Mouse (Mus musculus) B cell, adult 62 days (primary cell): ENCODE data around the gene Stub1. TPM values are rescaled to one million over a fixed set of nuclear protein-coding genes. Genes with fewer than 3 reads are reported as not detected.

Experiments
- total RNA-seq: library from RNA; stranded (reverse); gene quantifications from 4 replicates; pipeline ENCODE4 v1.2.4, GENCODE M21; 2023

The Stub1 gene
- 54.6 to 61.8 TPM (median 59.7 TPM) in 4 replicates for total RNA-seq

DNA sequence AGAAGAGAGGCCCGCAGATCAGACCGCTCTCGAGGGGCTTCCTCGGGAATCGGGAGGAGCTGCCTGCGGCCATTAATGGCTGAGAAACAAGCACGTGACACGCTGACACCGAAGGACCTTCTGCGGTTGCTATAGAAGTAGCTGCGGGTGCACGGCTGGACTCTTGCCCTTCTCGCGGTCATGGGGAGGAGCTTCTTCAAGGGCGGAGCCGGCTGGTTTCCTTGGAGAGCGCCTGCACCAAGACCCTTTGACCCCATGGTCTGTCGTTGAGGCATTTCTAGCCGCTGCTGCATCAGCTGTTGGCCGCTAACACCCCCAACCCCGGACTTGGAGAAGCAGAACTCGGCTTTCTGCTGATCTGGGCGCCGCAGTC is at the start of gene Stub1:
Gene Stub1, minus strand, starts transcription at position 114 of the 373 bp plus-strand sequence.

DNA sequence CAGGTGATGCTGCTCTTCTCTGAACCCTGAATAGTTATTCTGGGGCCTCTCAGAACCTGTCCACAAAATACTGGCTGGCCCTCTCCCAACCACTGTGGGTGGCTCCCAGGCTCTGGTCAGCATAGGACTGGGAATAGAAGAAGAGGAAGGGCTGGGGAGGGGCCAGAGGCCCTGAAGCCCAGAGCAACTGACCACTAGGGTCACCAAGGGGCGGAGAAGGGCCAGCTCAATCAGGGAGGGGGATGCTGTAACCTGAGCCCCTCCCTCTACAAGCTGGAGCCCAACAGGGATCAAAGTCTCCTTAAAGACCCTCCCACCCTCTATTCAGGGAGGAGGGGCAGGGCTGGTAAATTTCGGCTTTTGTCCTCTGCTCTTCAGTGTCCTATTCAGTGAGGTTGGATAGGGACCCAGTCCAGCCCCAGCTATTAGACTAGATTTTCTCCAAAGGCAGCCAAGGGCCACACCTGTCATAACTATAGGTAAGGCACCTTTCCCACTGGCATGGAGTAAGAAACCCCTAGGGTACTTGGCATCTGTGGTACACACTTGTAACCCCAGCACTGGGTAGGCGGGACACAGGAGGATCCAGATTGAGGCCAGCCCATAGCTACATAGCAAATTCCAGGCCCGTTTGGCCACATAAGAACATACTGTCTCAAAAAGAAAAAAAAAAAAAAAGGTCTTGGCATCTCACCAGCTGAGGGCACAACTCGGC is 47.1 kb upstream of the Stub1 start, which contains the start of gene Wfikkn1:
Gene Wfikkn1, minus strand, starts transcription at position 663 of the 715 bp plus-strand sequence.

DNA sequence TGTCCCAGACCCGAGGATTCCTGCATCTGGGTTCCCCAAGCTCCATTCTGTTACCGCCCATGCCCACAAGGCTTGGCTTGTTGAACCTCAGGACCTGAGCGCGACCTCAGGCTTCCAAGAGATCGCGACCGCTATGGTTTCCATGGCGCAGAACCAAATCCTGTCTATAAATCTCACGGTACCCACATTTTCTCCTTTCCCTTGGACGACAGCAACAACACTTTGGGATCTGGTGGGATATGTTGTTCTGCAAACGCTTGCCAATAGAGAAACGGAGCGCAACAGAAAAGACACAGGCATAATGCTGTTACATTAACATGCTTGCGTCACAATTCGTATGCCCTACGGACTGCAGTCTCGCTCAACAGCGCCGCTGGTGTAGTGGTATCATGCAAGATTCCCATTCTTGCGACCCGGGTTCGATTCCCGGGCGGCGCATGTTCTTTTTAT is 41.5 kb upstream of the Stub1 start, which contains the start of gene Mettl26:
Gene Mettl26, plus strand, starts transcription at position 354 of the 450 bp plus-strand sequence.

DNA sequence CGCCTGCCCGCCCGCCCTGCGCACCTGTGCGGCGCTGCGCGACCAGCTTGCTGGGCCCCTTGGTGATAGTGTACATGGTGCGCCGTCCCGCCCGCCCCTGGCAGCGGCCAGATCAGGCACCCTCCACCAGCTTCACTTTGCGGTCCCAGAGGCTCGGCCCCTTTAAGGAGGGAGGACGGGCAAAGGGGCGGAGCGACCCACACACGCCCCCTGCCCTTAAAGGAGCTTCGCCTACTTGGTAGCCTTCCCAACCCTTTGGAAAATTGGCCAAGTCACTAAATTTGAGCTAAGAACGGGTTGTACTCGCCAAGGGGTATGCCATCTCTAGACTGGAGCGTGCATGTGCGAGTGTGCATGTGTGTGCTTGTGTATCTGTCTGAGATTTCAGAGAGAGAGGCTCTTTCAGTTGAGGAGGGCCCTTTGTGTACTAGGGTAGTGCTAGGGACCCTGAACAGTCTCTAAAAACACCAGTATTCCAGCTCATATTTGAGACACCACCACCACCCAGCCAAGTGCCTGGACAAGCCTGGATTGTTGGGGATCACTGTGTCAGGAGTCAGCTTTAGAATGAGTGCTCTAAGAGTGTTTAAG is 35.5 kb upstream of the Stub1 start, which contains the start of gene Mcrip2:
Gene Mcrip2, minus strand, starts transcription at position 164 of the 591 bp plus-strand sequence.

DNA sequence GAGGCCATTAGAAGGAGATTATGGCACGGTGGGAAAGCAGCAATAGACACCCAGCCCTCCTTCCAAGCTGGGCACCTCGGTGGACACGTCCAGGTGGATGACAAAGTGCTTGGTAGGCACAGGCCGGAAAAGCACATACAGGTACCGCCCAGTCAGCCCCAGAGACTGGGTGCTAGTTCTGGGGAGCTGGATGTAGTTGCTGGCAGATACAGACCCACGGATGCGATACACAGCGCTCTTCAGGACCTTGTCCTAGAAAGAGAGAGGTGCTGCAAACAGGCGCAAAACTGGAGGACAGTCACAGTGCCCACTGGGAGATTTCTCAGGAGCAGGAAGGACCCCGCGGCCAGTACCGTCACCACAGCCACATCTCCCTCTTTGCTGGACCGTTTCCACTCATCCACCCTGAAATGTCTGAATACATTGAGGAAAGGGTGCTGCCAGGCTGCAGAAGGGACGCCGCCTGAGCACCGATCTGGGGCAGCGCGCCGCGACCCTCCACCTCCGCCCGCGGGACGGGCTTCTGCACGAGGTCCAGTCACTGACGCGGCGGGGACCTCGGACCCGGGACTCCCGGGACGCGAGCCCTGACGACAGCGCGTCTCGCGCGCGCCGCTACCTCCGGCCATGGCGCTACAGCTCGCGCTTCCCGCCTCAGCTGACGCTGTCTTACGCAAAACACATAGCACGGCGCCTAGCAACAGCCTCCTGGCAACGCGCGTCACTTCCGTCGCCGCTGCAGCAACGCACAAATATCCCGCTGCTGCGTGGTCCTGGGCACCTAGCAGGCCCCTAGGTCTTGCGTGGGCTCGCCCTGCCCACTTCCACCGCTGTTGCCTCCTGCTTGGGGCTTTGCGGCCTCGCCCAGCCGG is 27.9 kb upstream of the Stub1 start, which contains the start of gene Wdr90:
Gene Wdr90, minus strand, starts transcription at position 670 of the 872 bp plus-strand sequence.

DNA sequence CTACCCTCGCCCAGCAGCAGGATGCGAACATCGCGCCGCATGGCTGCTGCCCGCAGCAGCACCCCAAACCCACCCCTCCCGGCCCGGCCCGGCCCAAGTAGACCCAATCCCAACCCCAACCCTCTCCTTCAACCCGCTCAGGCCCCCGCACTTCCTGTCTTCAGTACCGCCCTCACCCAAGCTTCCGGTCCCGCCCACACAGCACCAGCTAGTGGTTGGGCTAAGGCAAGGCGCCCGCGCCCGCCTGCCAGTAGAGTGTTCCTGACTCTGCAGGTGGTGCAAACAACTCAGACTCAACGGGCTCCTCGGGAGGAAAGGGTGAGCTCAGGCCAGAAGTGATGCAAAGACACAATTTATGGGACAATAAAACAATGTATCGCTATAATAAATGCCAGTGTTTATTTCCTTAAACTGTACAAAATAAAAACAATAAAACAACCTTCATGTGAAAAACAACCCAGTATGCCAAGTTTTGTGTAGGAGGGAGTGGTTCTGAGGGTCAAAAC is 11.2 kb upstream of the Stub1 start, which contains the start of gene Rhot2:
Gene Rhot2, minus strand, starts transcription at position 456 of the 506 bp plus-strand sequence.

DNA sequence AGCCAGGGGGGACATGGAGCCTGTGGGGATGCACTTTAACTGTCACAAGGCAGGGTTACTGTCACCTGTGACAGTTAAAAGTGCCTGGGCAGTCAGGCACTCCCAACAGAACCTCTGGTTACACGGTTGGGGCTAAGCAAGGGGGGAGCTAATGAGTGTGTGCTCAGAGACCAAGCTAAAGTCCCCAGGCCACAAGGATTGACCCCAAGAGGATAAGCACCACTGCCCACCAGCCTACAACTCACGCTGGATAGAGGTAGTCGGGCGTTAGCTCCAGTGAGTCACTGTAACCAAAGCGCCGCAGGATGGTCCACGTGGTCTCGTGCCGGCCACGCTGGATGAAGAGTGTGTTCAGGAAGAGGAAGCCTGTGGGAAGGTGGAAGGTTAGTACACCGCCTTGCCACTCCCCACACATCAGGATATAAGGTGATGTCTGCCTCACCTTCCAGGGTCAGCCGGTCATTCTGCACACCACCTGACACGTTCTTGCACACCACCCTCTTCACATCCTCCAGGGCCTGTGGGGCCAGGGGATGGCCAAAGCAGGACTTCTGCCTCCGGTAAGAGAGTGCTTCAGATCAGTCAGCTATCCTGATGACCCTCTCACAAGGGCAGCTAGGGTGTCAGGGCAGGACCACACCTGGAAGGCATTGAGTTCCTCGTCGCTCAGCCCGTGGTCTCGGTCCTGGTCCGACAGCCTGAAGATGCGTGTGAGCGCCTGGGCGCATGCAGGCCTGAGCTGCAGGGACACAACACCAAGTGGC is 8.1 kb upstream of the Stub1 start, which contains the start of gene Gm20683:
Gene Gm20683, minus strand, starts transcription at position 647 of the 764 bp plus-strand sequence.

DNA sequence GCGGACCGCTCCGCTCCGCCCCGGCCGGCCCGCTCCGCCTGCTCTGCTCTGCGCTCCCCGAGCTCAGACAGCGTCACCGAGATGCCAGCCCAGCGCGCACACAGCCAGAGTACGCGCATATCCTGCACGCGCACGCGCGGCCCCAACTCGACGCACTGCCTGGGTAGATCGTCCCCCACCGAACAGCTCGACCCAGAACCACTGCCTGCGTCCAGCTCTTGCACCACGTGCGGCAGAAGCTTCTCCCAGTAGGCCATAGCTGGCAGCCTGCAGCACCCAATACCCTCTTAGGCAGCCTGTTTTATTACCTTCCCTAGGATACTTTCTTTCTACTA is 3.8 kb upstream of the Stub1 start, which contains the start of gene Rhbdl1:
Gene Rhbdl1, minus strand, starts transcription at position 220 of the 335 bp plus-strand sequence.

DNA sequence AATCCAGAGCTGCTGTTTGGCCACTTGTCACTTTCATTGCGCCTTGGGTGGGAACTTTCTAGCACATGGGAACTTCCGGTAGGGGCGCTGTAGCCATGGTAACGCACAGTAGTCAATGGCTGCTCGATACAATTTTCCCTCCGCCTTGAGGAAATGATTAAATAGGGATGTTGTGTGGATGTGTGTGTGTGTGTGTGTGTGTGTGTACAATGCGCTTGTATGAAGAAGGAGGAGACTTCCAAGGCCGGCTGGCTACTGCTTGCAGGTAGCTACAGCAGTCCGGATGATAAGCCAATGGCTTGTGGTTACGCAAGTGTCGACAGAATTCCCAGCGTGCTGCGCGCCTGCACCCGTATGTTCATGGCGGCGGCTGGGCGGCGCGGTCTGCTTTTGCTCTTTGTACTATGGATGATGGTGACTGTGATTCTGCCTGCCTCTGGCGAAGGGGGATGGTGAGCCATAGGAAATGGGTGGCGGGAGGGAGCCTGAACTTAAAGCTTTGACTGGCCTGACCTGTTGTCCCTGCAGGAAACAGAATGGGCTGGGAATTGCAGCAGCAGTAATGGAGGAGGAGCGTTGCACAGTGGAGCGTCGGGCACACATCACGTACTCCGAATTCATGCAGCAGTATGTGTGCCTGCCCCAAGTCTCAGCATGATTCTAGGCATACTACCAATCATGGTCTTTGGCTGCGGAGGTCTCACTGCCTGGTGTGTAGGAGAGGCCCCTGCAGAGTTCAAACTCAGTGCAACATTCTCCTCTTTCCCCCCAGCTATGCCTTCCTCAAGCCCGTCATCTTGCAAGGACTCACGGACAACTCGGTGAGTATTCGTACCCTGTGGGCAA is 4.3 kb downstream of the Stub1 start, which contains the start of gene Jmjd8:
Gene Jmjd8, plus strand, starts transcription at position 156 of the 846 bp plus-strand sequence.

DNA sequence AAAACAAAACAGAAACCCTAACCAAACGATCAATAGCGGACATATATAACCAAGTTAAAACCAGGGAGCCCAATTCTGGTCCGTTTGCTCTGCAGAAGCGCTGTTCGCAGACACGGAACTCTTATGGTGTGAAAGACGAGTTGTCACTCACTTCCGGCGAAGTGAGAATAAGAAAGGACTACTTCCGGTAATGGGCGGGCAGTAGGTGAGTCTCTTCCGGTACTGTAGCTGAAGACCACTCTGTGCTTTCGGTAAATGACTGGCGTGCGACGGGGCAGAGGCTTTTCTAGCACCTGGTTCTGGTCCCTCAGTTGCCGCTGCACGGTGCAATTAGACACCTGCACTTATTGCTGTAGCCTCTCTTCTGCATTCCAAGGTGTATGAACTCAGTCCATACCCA is 9.8 kb downstream of the Stub1 start, which contains the start of gene Wdr24:
Gene Wdr24, plus strand, starts transcription at position 176 of the 400 bp plus-strand sequence.

DNA sequence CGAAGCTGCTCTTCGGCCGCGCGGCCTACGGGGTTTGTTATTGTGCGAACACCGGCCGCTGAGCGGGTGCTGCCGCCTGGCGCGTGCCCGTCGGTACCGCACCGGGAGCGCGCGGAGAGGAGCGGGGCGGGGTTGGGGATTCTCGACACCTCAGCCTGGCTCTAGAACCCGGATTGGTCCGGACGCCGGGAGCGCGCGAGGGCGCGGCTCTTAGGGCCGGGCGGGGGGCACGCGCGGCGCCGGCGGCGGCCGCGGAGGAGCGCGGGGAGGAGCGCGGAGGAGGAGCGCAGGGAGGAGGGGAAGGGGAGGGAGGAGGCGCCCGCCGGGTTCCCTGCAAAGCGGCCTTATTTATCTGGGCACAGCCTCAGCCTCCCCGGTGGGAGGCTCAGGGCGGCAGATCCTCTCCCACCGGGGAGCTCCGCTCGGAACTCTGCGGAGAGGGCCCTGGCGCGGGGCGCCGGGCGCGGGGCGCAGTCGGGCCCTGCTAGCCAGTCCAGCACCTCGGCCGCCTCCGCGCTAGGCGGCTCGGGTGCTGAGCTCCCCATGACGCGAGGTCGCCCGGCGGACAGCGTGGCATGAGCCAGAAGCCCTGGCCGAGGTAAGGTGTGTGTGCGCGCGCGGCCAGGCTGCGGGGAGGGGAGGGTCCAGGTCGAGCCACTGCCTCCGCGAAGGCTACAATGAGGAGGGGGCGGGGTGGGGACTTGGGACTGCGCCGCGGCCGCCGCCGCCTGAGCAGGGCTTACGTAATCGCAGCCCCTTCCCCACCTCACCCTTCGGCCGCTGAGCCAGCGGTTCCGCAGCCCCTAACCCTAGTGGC is 24.2 kb downstream of the Stub1 start, which contains the start of gene Fbxl16:
Gene Fbxl16, plus strand, starts transcription at position 297 of the 817 bp plus-strand sequence.

DNA sequence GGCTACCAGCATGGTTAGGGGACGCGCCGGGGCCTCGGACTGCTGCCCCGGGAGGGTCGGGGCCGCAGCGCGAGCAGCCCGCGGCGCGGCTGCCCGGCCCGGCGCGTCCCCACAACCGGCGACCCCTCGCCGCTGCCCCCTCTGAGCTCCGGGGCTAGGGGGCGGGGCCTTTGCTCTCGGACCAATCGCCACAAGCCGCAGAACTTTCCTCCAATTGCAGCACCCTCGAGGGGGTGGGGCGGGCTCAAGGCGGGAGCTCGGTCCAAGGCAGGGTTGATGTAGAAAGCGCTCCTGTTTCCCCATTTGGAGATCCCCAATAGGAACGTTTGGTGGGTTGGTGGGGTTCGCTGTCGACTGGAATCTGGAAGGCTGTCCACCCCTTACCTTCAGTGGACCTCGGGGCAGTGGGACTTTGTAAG is 36.2 kb downstream of the Stub1 start, which contains the start of gene Metrn:
Gene Metrn, minus strand, starts transcription at position 186 of the 419 bp plus-strand sequence.

DNA sequence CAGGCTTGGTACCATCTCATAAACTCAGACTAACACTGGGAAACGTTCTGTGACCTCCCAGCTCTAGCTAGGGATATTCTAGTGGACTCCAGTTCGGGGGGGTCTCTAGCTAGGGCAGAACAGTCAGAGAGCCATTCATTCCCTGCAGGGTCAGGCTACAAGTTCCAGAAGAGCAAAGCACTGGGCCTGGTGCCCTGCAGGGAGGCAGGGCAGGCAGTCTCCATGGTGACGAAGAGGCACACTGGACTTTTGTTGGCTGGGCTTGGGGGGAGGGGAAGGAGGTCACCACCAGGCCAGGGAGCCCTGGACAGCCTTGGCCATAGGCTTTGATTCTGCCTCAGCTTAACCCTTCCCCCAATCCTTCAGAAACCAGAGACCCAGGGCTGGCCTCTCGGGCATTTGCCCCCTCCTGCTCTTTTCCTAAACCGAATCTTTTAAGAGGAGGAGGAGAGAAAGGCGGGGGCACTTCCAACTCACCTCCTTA is 37.6 kb downstream of the Stub1 start, which contains the start of gene AC134908.4:
Gene AC134908.4, minus strand, starts transcription at position 51 of the 484 bp plus-strand sequence.

DNA sequence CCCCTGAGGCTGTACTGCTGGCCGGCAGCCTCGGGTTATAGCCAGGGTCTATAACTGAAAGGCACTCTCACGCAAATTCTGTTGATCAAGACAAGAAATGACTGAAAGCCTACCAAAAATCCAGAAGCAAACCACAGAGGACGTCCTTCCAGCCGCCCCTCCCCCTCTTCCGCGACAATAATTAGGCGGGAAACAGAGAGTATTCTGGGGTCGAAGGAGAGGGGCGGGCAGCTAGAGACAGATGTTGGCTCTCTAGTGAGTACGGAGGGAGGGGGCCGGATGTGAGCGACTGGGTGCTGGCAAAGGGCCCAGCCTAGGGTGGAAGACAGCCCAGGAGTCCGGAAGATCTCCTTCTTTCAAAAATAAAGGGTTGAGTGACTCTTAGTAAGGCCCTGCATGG is 40.6 kb downstream of the Stub1 start, which contains the start of gene Fam173a:
Gene Fam173a, minus strand, starts transcription at position 287 of the 400 bp plus-strand sequence.

DNA sequence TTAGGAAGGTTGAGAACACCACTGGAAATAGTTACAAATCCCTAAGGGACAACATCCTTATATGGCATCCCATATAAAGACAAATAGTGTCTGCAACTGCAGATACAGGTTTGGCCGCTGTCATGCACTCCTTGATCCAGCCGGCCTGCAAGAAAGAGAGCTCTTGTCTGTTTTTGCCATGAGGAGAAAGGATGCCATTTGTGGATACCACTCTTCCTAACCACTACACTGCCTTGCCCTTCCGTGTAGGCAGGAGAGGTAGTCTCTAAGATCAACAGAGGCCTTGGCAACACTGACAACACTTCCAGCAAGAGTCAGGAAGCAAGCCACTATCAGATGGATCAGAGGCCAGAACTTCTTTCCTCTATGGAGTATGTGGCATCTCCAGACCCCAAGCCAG is 46.9 kb downstream of the Stub1 start, which contains the start of gene Ccdc78:
Gene Ccdc78, plus strand, starts transcription at position 301 of the 400 bp plus-strand sequence.

DNA sequence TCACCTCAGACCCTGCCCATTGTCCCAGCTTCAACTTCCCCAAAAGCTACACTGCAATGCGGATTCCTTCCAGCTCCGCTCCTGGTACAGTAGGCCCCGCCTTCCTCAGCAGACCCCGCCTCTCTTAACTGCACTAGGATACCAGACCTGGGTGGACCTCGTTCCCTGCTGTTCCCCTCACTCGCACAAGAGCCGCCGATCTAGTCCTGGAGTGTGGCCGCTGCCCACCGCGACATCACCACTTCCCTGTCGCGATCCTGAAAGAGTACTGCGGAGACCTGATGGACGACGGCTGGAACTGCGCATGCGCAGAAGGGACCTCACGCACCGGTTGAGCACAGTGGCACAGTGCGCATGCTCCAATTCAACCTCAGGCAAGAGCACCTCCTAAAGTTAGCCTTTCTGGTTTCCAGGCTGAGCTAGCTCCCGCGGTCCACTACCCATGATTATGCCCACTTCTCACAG is 47.9 kb downstream of the Stub1 start, which contains the start of gene Haghl:
Gene Haghl, minus strand, starts transcription at position 393 of the 465 bp plus-strand sequence.

